Mouse (Mus musculus): ENCODE results near the gene Ipo8.

Gene Ipo8

DNA sequence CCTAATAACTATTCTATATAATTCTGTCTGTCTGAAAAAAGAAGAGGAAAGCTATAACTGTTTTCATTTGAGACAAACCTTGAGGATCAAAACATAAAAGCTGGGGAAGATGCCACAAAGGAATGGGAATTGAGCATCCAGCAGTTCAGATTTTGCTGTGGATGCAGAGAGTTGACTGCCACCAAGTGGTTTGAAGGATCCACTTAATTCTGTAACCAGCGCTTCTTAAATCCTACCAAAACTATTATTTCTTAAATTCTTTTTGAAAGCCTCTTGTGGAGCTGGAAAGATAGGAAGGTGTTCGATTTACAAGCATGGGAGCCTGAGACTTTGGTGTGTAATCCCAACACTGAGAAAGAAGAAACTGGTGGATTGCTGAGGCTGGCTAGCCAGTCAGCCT lies 79.9 kb downstream of the Ipo8 start:
- peak in 1 of 2 experiments; percentile 6 for DNase-seq

DNA sequence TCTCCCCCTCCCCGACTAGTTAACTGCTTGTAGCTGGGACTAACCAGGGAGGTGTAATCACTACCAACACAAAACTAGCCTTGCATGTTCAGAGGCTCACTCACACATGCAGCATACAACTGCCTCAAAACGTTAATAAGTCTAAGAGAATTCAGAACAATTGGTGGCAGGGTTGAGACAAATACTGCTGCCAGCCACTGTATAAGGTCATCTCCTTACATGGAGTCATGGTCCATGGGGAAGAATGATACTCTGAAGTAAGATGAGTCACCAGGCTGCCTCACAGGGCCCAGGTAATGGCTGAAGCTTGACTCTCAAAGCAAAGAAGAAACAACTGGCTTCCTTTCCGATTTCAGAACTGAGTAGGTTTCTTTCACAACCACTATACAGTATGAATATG lies 81.1 kb downstream of the Ipo8 start:
- no peak for DNase-seq

DNA sequence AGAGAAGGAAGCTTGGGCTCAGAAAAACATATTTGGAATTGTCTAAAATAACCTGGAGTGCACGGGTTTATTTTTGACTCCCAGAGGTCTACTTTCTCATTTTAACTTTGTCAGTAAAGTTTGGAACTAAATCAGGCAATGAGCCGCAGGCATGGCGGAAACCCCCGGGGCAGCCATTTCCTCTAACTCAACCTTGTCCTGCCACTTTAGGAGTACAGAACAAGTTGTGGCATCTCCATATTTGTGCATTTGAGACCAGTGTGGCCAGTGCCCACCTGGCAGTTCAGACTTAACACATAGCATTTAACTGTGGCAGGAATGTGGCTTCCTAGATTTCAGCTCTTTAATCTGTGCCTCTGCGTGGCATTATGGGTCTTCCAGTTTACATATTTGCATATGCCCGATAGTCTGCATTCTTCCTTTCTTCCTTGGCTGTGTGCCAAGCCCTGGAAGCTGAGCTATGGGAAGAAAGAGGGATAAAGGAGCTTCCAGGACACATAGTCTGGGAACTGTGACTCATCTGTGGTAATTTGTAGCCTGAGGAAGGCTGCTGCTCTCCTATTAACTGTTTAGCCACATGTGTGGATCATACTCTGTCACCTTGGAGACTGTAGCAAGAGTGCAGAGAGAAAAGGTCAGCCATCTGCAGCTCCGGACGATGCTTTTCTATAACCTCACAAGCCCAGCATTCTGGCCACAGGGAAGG lies 90.6 kb downstream of the Ipo8 start:
- DNase-seq = no peak

DNA sequence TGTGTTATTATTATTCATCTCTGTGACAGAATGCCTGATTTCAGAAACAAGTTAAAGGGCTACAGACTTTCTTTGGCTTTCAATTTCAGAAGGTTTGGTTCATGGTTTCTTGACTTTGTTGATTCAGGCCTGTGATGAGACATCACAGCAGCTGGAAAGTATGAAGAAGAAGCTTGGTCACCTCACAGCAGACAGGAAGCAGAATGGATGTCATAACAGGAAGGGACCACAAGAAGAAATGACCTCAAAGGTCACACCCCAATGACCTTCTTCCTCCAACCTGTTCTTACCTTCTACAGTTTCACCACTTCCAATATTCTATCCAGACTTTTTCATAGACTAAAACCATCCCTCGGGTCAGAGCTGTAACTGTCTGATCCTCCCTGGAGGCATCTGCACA lies 94.9 kb downstream of the Ipo8 start:
- DNase-seq = no peak

DNA sequence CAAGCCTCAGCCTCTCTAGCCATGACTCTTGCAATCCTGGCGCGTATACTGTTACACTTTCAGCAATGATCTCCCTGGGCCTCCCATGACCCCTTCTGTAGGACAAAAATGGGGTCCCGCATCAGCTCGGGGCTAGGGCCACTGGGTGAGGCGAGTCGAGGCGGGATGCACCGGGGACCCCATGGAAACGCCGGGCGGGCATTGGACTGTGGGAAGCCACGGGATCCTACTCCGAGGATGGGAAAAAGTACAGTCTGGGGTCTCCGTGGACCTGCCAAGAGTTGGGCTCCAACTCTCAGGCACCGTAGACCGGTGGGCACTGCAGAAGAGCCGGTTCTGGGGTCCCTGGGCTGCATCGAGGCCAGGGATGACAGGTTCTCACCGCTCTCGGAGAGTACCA lies 97.3 kb downstream of the Ipo8 start:
- no peak for DNase-seq

DNA sequence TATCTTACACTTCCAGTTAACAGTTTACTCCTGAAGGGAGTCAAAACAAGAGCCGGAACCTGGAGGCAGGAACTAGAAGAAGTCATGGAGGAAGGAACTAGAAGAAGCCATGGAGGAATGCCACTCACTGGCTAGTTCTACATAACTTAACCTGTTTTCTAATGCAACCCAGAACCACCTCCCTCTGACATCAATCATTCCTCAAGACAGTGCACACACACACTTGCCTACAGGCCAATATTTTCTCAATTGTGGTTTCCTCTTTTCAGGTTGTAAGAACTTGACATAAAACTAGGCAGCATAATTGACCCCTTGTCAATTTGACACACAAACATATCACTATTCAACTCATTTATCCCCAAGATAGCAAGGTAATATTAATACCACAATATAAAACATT lies 98.3 kb downstream of the Ipo8 start:
- DNase-seq = no peak

DNA sequence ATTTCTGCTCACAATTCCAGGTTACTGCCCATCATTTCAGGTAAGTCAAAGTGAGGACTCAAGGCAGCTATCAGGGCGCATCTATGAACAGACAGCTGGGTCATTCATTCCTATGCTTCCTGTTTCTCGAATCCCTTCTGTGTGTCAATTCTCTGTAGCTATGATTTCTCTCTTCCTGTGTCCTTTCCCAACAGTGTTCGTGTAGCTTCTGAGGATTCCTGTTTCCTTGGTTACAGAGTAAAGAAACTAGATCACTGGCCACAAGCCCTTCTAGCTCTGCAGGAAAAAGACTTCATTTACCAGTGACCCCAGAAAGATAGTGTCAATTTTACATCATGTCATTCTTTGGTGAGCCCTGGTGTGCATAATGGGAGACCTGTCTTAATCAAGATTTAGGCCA lies 102.7 kb downstream of the Ipo8 start:
- DNase-seq = no peak

DNA sequence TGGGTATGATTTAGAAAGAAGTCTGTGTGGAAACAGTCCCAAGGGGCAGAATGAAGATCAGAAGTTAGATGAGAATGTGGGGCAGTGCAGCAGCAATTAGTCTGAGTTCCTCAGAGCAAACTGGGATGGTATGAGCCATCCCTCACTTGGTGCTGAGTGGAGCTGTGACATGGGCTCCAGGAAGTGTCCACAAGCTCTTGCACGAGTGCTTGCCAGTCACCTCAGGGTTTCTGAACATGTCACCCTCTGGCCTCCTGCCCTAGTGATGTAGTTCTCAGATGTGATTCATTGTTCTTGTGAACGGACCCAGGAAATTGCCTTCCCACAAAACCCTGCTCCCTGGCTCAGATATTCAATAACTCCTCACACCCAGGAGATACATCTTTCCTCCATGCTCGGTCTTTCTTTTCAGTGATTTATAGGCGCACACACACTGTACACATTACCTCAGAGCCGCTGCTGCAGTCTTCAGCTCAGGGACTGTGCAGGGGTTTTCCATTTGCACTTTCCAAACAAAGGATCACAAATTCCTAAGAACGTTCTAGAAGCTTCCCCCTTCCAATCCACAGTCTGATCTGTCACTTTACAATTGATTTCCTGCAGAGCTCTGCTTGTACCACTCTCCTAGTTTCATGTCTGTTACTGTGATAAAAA lies 103.3 kb downstream of the Ipo8 start:
- peak; percentile 3 to 20 for DNase-seq

DNA sequence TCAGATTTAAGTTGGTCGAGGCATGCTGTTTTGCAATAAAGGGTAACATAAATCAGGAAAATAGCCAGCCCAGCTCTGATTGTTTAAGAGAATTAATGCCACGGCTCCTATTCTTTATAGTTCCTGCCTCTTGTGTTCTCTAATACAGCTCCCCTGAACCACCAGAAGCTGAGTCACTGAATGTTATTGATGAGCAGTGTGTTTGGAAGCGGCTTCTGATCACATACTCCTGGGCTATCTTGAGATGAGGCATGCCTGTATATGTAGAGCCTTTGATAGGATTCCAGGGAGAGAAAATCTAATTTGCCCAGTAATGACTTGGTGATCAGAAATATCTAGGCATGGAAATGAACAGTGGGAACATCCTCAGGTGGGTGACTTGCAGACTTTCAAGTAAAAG lies 106.8 kb downstream of the Ipo8 start:
- no peak for DNase-seq
